Mouse (Mus musculus): ENCODE results near the gene Dnah2. TPM values are rescaled to one million over a fixed set of nuclear protein-coding genes. Genes with fewer than 3 reads are reported as not detected.

Gene Dnah2
- total and polyA plus RNA-seq, 3 experiments = 0.04 to 0.07 TPM; not detected in 1

DNA sequence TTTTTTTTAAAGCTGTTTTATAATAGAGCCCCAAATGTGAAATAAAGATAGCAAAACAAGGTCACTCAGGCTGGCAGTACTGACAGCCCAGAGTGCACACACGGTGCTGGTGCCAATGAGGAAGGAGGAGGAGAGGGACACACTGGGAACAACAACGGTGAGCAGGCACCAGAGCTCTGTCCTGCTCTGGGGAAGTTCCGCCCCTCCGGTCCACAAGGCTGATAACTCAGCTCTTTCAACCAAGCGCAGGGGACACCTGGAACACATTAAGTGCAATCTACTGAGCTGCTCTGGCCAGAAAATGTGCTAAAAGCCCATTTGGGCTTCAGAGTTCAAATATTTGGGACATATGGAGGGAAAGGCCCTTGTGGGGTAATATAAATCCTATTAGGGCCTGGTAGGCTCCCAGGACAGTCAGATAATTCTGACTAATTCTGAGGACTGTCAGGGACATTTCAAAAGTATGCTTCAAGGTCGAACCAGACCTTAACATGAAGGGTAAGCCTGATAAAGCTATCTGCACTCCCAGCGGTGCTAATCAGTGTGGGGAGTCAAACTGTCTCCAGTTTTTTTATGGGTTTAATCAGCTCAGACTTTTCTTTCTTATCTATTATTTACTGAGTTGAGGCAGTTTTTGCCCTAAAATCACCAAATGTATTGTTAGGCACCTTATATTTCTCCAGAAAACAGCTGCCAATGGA, 38.0 kb downstream of the Dnah2 start (continued):
- TF ChIP-seq HCFC1 (IDR thresholded peaks at IDR 0.05; ENCODE audit: low read depth, low read length) = peak; percentile 41; the same call in 1 of the 2 replicates
- TF ChIP-seq UBTF (IDR thresholded peaks at IDR 0.05; ENCODE audit: borderline replicate concordance, insufficient read depth, low read depth, low read length) = no peak
- TF ChIP-seq ZNF384 (IDR thresholded peaks at IDR 0.05; ENCODE audit: low read depth, low read length) = peak; percentile 95
- peak; percentile 95 for TF ChIP-seq ETS1 (IDR thresholded peaks at IDR 0.05; ENCODE audit: low read depth, low read length)
- TF ChIP-seq JUND (IDR thresholded peaks at IDR 0.05; ENCODE audit: low read depth, low read length) = no peak
- TF ChIP-seq EP300 (IDR thresholded peaks at IDR 0.05; ENCODE audit: low read depth in 1 of 2, low read length in 2 of 2) = peak; percentile 99
- peak; percentile 30; the same call in 1 of the 2 replicates for TF ChIP-seq TAL1 (IDR thresholded peaks at IDR 0.05; ENCODE audit: low read length)
- 0 out of 2 replicates have a peak, but pooled peaks have one; percentile 69 for TF ChIP-seq MAZ (IDR thresholded peaks at IDR 0.05; ENCODE audit: low read depth, low read length)
- no peak for TF ChIP-seq RAD21 (IDR thresholded peaks at IDR 0.05; ENCODE audit: low read depth, low read length)
- peak; percentile 69; the same call in 1 of the 2 replicates for TF ChIP-seq MYC (IDR thresholded peaks at IDR 0.05; ENCODE audit: low read depth, low read length)
- no peak for TF ChIP-seq NELFE (IDR thresholded peaks at IDR 0.05; ENCODE audit: low read depth, low read length)

DNA sequence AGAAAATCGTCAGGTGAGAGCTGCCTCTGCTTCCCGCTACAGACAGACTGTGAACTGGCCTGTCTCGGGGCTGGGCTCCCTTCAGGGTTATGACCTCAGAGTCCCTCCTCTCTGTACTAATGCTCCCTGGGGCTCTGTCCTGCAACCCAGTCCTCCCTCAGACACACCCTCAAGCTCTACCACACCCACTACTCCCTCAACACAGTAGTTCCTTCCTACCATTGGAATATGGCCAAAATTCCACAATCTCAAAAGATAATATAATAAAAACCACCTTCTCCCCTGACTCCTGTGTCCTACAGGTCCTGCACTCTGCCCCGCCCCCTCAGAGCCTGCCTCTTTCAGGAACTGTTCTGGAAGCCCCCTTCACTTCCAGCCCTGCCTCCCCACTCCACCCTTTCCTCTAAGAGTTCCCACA, 45.0 kb downstream of the Dnah2 start:
- DNase-seq (ENCODE audit: low read depth, low spot score) = peak; percentile 41
- H3K4me3 ChIP-seq (ENCODE audit: control insufficient read depth in 1 of 2, insufficient read depth in 1 of 2, low read depth in 2 of 2, low read length in 2 of 2) = no peak overlapping the region
- no peaks in the 10 kb centered on the region for H3K9me3 ChIP-seq (replicated peaks; ENCODE audit: insufficient read depth, low read length)
- H3K36me3 ChIP-seq (ENCODE audit: control insufficient read depth in 1 of 2, insufficient read depth in 2 of 2, low read length in 2 of 2) = peaks cover 0 to 5% of the 10 kb centered on the region in 2 experiments; a peak in 2 of 4 replicates
- no peak overlapping the region for H3K27ac ChIP-seq (ENCODE audit: control insufficient read depth, low read depth, low read length)
- H3K27me3 ChIP-seq (ENCODE audit: control insufficient read depth in 1 of 2, insufficient read depth in 2 of 2, low read length in 2 of 2) = peaks cover 0 to 2% of the 10 kb centered on the region in 2 experiments; a peak in 2 of 4 replicates
- no peak for TF ChIP-seq TAL1 (IDR thresholded peaks at IDR 0.05; ENCODE audit: low read length)
- 0 out of 2 replicates have a peak, but pooled peaks have one; percentile 16 for TF ChIP-seq RCOR1 (IDR thresholded peaks at IDR 0.05; ENCODE audit: low read depth, low read length)
- no peak for TF ChIP-seq ZC3H11A (IDR thresholded peaks at IDR 0.05; ENCODE audit: low read depth, low read length)
- no peak for TF ChIP-seq SMC3 (IDR thresholded peaks at IDR 0.05; ENCODE audit: low read depth, low read length)
- TF ChIP-seq EP300 (IDR thresholded peaks at IDR 0.05; ENCODE audit: low read depth in 1 of 2, low read length in 2 of 2) = 0 out of 4 replicates have a peak, but pooled peaks of 1 of the 2 experiments have one; percentile 15
- no peak for TF ChIP-seq USF1 (IDR thresholded peaks at IDR 0.05; ENCODE audit: low read depth, low read length)
- no peak for TF ChIP-seq TBP (IDR thresholded peaks at IDR 0.05; ENCODE audit: low read depth, low read length)
- no peak for TF ChIP-seq ZKSCAN1 (IDR thresholded peaks at IDR 0.05; ENCODE audit: low read depth, low read length)
- 0 out of 2 replicates have a peak, but pooled peaks have one; percentile 31 for TF ChIP-seq ETS1 (IDR thresholded peaks at IDR 0.05; ENCODE audit: low read depth, low read length)
- TF ChIP-seq HCFC1 (IDR thresholded peaks at IDR 0.05; ENCODE audit: low read depth, low read length) = no peak
- TF ChIP-seq KAT2A (conservative IDR thresholded peaks at IDR 0.05; ENCODE audit: low read depth, low read length) = no peak
- no peak for TF ChIP-seq MYB (IDR thresholded peaks at IDR 0.05; ENCODE audit: low read depth, low read length)
- H3K79me2 ChIP-seq (ENCODE audit: control insufficient read depth, insufficient read depth, low read length, poor library complexity) = no peaks in the 10 kb centered on the region
- peaks cover 2 to 22% of the 10 kb centered on the region in 2 experiments; a peak in 3 of 4 replicates for H3K4me1 ChIP-seq (ENCODE audit: control insufficient read depth in 1 of 2, insufficient read depth in 2 of 2, low read length in 2 of 2)
- no peak overlapping the region for H3K9ac ChIP-seq (ENCODE audit: control insufficient read depth, low read depth, low read length, poor library complexity, severe bottlenecking)

All from MEL (cell line).